Mouse (Mus musculus) liver, postnatal 0 days (tissue): ENCODE data around the gene Nat9.
A peak's percentile ranks its signal among the peaks of the same experiment; 100 is the strongest.

Source experiments
- CTCF ChIP-seq: sonication (generic); IDR thresholded peaks from 2 replicates; pipeline ENCODE4 v1.5.1; 2016; ENCODE audit warnings: antibody characterized with exemption, low read depth
- EP300 ChIP-seq: IDR thresholded peaks from 2 replicates; pipeline ENCODE4 v1.6.1; 2016; ENCODE audit warnings: antibody characterized with exemption, low read depth, mild to moderate bottlenecking

GRCm38 (mm10) chr11:115160883-115161577 is 26.6 kb downstream of the Nat9 start:
- TF ChIP-seq EP300 (no peak), CTCF (peak; percentile 93)
